Mouse (Mus musculus) gastrocnemius, postnatal 25 days (tissue): ENCODE data around the gene Ergic1. TPM values are rescaled to one million over a fixed set of nuclear protein-coding genes. Genes with fewer than 3 reads are reported as not detected.

Source experiments
- DNase-seq: peaks from one replicate; pipeline ENCODE4 v3.0.0; 2022
- microRNA-seq, 2 experiments: library from miRNA; unstranded; fragments of <30 nt; microRNA quantifications; one replicate each; pipeline ENCODE4 v1.2.0; 2021; ENCODE audit warnings: borderline replicate concordance in 2 of 2
- total RNA-seq, 2 experiments: library from RNA; stranded (reverse); gene quantifications; 1 replicate in 1 of 2; 2 replicates in 1 of 2; pipeline ENCODE4 v1.2.3; 2021

The Ergic1 gene
- total RNA-seq, 2 experiments from 2014 or later: 52.0 to 61.0 TPM

DNA sequence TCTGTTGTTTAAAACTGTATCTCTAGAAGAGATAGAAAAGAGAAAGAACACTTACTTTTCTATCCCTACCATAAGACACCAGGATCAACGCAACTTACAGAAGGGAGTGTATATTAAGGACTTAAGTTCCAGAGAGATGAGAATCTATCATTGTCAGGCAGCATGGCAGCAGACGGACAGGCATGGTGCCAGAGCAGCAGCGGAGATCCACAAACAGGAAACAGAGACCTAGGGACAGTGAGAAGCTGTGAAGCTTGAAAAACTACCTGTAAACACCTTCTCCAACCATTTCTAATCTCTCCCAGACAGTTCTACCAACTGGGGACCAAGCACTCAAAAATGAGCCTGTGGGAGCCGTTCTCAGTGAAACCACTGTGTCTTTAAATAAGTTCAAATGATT, 142.4 kb downstream of the Ergic1 start:
- DNase-seq: no peak

GRCm38 (mm10) chr17:26705463-26706359, 144.4 kb downstream of the Ergic1 start:
- no peak for DNase-seq

Small RNA genes within 50 kb of the gene (microRNA-seq; reads per million reads assigned to microRNA genes)
- gene Gm22420: 0 reads per million in 2 experiments

Other genes with a start within 250 kb of the Ergic1 start
- 1 to 10 TPM; 2.6 to 4.1 TPM for gene Neurl1b, start 146.7 kb upstream of the Ergic1 start, total RNA-seq
- gene Dusp1, start 639 bp downstream of the Ergic1 start, total RNA-seq: 10 to 100 TPM; 49.2 to 82.2 TPM
- 10 to 100 TPM; 29.7 to 43.1 TPM for gene Atp6v0e, start 101.7 kb downstream of the Ergic1 start, total RNA-seq
- gene Crebrf, start 154.2 kb downstream of the Ergic1 start, total RNA-seq: 10 to 100 TPM; 21.7 to 24.0 TPM
- gene Bnip1, start 219.6 kb downstream of the Ergic1 start, total RNA-seq: 10 to 100 TPM; 20.6 to 23.7 TPM